In genomic region chr17:58923316-58923866, GRCm38 (mm10) we compare ENCODE assay signal across 16 mouse cellular contexts.
DNase-seq lines count a peak whose midpoint lies in the region; ATAC-seq lines count a peak whose summit lies in the region.
"Had no signal": no experiment of that assay in that cellular context is flagged by ENCODE, and none has a peak within 500 bp of the region (broad histone marks: within the 10 kb centered on the region; RNA-seq: fewer than 3 reads in every experiment).

No protein-coding gene starts in this region.

- ATAC-seq in hindbrain, embryonic 11.5 days (ENCODE audit: low FRiP score), result peak; percentile 75
- no peak; the same call in 1 of the 2 replicates for ATAC-seq in hindbrain, embryonic 16.5 days
- ATAC-seq in hindbrain, embryonic 14.5 days (ENCODE audit: low FRiP score), result peak; percentile 41; the same call in 1 of the 2 replicates
- 0 out of 2 replicates have a peak, but pooled peaks have one; percentile 19 for ATAC-seq in neural tube, embryonic 14.5 days (ENCODE audit: low read depth)
- ATAC-seq: intestine, embryonic 15.5 days had no signal

- no peak overlapping the region for H3K9ac ChIP-seq in hindbrain, embryonic 11.5 days (ENCODE audit: low read depth, low read length)
- no peak overlapping the region for H3K9ac ChIP-seq in hindbrain, embryonic 16.5 days (ENCODE audit: low read depth, low read length)
- H3K9ac ChIP-seq in hindbrain, embryonic 14.5 days, result no peak overlapping the region
- no peak overlapping the region for H3K9ac ChIP-seq in neural tube, embryonic 14.5 days (replicated peaks; ENCODE audit: low read depth, low read length)
- H3K9ac ChIP-seq: intestine, embryonic 15.5 days; limb, embryonic 15.5 days had no signal

- 68% methylated on average over 7 of the region's 7 CpGs for WGBS in hindbrain, embryonic 11.5 days
- 57% methylated on average over 7 of the region's 7 CpGs for WGBS in hindbrain, embryonic 16.5 days
- WGBS in hindbrain, embryonic 14.5 days, result 53% methylated on average over 7 of the region's 7 CpGs
- 59% methylated on average over 7 of the region's 7 CpGs for WGBS in neural tube, embryonic 14.5 days

- H3K27ac ChIP-seq in hindbrain, embryonic 11.5 days (ENCODE audit: low read depth, low read length), result no peak overlapping the region
- no peak overlapping the region for H3K27ac ChIP-seq in hindbrain, embryonic 16.5 days (ENCODE audit: low read depth, low read length)
- H3K27ac ChIP-seq in hindbrain, embryonic 14.5 days, result no peak overlapping the region
- no peak overlapping the region for H3K27ac ChIP-seq in neural tube, embryonic 14.5 days (ENCODE audit: low read depth, low read length)
- H3K27ac ChIP-seq: intestine, embryonic 15.5 days; limb, embryonic 15.5 days; macrophage had no signal

- H3K4me2 ChIP-seq in hindbrain, embryonic 11.5 days (replicated peaks; ENCODE audit: low read depth, low read length), result no peak overlapping the region
- H3K4me2 ChIP-seq in hindbrain, embryonic 16.5 days (ENCODE audit: low read length), result no peak overlapping the region
- H3K4me2 ChIP-seq in hindbrain, embryonic 14.5 days (replicated peaks), result no peak overlapping the region
- H3K4me2 ChIP-seq in neural tube, embryonic 14.5 days (ENCODE audit: low read depth, low read length), result no peak overlapping the region
- H3K4me2 ChIP-seq: heart, embryonic 11.5 days; intestine, embryonic 15.5 days; limb, embryonic 15.5 days had no signal

- no peaks in the 10 kb centered on the region for H3K9me3 ChIP-seq in hindbrain, embryonic 11.5 days (ENCODE audit: control insufficient read depth, low read length)
- H3K9me3 ChIP-seq in hindbrain, embryonic 16.5 days (ENCODE audit: control insufficient read depth, low read length), result no peaks in the 10 kb centered on the region
- no peaks in the 10 kb centered on the region for H3K9me3 ChIP-seq in hindbrain, embryonic 14.5 days (ENCODE audit: control insufficient read depth, low read length)
- no peaks in the 10 kb centered on the region for H3K9me3 ChIP-seq in neural tube, embryonic 14.5 days (ENCODE audit: control insufficient read depth, low read length)
- H3K9me3 ChIP-seq: intestine, embryonic 15.5 days; limb, embryonic 15.5 days had no signal

- H3K4me3 ChIP-seq in hindbrain, embryonic 11.5 days (ENCODE audit: low read depth, low read length), result no peak overlapping the region
- H3K4me3 ChIP-seq in hindbrain, embryonic 16.5 days (ENCODE audit: low read length), result no peak overlapping the region
- no peak overlapping the region for H3K4me3 ChIP-seq in hindbrain, embryonic 14.5 days (replicated peaks; ENCODE audit: low read length)
- H3K4me3 ChIP-seq in neural tube, embryonic 14.5 days (ENCODE audit: low read depth, low read length), result no peak overlapping the region
- H3K4me3 ChIP-seq: intestine, embryonic 15.5 days; limb, embryonic 15.5 days had no signal

- peak; percentile 14 for DNase-seq in hindbrain, embryonic 11.5 days (ENCODE audit: low spot score)
- DNase-seq in adrenal gland, adult 2 months, result peak; percentile 78
- DNase-seq in hindbrain, embryonic 14.5 days (ENCODE audit: low spot score), result no peak
- no peak for DNase-seq in thymus, postnatal 10 days (ENCODE audit: low spot score in 2 of 2)
- no peak for DNase-seq in gastrocnemius, postnatal 4 days (ENCODE audit: low spot score in 2 of 2)
- DNase-seq: B cell, adult 2 months; cerebellum, adult 9-10 months; gastrocnemius, postnatal 10 days; lung, adult 2 months; right cerebral cortex, postnatal 4 days had no signal

- H3K36me3 ChIP-seq in hindbrain, embryonic 11.5 days (ENCODE audit: control insufficient read depth, insufficient read depth, low read length), result no peaks in the 10 kb centered on the region
- H3K36me3 ChIP-seq in hindbrain, embryonic 16.5 days (ENCODE audit: control insufficient read depth, insufficient read depth, low read length), result no peaks in the 10 kb centered on the region
- H3K36me3 ChIP-seq in hindbrain, embryonic 14.5 days (replicated peaks; ENCODE audit: control insufficient read depth, insufficient read depth), result no peaks in the 10 kb centered on the region
- no peaks in the 10 kb centered on the region for H3K36me3 ChIP-seq in neural tube, embryonic 14.5 days (ENCODE audit: control insufficient read depth, insufficient read depth, low read length)
- H3K36me3 ChIP-seq: intestine, embryonic 15.5 days; limb, embryonic 15.5 days had no signal

- H3K27me3 ChIP-seq in hindbrain, embryonic 11.5 days (ENCODE audit: control insufficient read depth, insufficient read depth, low read length), result no peaks in the 10 kb centered on the region
- no peaks in the 10 kb centered on the region for H3K27me3 ChIP-seq in hindbrain, embryonic 16.5 days (replicated peaks; ENCODE audit: control insufficient read depth, insufficient read depth, low read length)
- H3K27me3 ChIP-seq in hindbrain, embryonic 14.5 days (ENCODE audit: control insufficient read depth, insufficient read depth, low read length), result no peaks in the 10 kb centered on the region
- no peaks in the 10 kb centered on the region for H3K27me3 ChIP-seq in neural tube, embryonic 14.5 days (ENCODE audit: control insufficient read depth, insufficient read depth, low read length)
- H3K27me3 ChIP-seq: intestine, embryonic 15.5 days; limb, embryonic 15.5 days had no signal

- no peaks in the 10 kb centered on the region for H3K4me1 ChIP-seq in hindbrain, embryonic 11.5 days (replicated peaks; ENCODE audit: control insufficient read depth, insufficient read depth, low read length)
- H3K4me1 ChIP-seq in hindbrain, embryonic 16.5 days (ENCODE audit: control insufficient read depth, insufficient read depth, low read depth, low read length), result peaks cover 3% of the 10 kb centered on the region; the same call in 1 of the 2 replicates
- H3K4me1 ChIP-seq in hindbrain, embryonic 14.5 days (replicated peaks; ENCODE audit: control insufficient read depth, insufficient read depth, low read length), result peaks cover 5% of the 10 kb centered on the region; the same call in 1 of the 2 replicates
- no peaks in the 10 kb centered on the region for H3K4me1 ChIP-seq in neural tube, embryonic 14.5 days (ENCODE audit: control insufficient read depth, insufficient read depth, low read length)
- H3K4me1 ChIP-seq: intestine, embryonic 15.5 days; limb, embryonic 15.5 days had no signal

Comparison
In these comparisons a context has a peak if more than half of its experiments do, and no peak if none do; other contexts are left out.
1. DNase-seq: peak in hindbrain, embryonic 11.5 days (single experiment) and adrenal gland, adult 2 months (single experiment); none in hindbrain, embryonic 14.5 days (single experiment), thymus, postnatal 10 days (0 of 2) and gastrocnemius, postnatal 4 days (0 of 2).